Mouse (Mus musculus): ENCODE results near the gene Kdm2b. TPM values are rescaled to one million over a fixed set of nuclear protein-coding genes. Genes with fewer than 3 reads are reported as not detected.
A peak's percentile ranks its signal among the peaks of the same experiment; 100 is the strongest.

The Kdm2b gene
- total RNA-seq, 2 experiments from 2014 or later = 25.4 to 27.4 TPM

DNA sequence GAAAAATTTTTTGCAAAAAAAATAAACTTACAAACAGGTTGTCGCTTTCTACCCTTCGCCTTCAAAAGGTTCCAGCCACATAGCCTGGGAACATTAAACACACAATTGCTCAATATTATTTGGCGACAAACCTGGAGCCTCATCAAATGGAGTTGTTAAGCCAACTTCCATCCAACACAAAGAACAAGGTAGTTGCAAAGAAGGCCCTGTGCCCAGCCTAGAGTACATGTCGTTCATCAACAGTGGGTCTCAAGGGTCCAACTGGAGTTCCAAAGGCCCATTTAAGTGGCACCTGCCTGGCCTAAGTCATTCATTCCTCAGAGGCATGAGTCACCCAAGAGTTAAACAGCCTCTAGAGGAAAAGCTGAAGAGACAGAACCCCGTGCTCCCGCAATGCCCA is 52.6 kb downstream of the Kdm2b start:
- no peak for TF ChIP-seq CTCF (IDR thresholded peaks at IDR 0.05)
- Histone ChIP-seq H3K4me3 (no peak overlapping the region), H3K27ac (no peak overlapping the region)
- no peak for DNase-seq (ENCODE audit: extremely low spot score in 1 of 2, low spot score in 2 of 2)
- intact Hi-C loops (cut with DNase I) = no loop called here

DNA sequence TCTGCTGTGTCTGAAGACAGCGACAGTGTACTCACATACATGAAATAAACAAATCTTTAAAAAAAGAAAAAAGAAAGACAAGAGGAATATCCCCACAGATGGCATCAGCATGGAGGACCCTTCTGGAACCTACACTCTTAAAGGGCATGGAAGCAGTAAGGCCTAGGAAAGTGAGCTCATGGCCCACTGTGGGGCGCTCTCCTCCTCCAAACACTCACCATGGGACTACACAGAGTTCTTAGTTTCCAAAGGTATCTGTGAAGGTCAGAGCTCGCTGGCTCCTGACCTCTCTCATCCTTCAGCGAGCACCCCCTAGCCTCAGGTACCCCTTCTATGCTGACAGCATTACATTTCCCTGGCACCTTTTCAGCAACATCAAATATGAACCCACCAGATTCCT is 53.8 kb downstream of the Kdm2b start:
- Histone ChIP-seq H3K27ac (no peak overlapping the region), H3K4me3 (no peak overlapping the region)
- no peak; the same call in 1 of the 2 replicates for TF ChIP-seq CTCF (IDR thresholded peaks at IDR 0.05)
- DNase-seq (ENCODE audit: extremely low spot score in 1 of 2, low spot score in 2 of 2) = no peak
- intact Hi-C loops (cut with DNase I) = no loop called here

DNA sequence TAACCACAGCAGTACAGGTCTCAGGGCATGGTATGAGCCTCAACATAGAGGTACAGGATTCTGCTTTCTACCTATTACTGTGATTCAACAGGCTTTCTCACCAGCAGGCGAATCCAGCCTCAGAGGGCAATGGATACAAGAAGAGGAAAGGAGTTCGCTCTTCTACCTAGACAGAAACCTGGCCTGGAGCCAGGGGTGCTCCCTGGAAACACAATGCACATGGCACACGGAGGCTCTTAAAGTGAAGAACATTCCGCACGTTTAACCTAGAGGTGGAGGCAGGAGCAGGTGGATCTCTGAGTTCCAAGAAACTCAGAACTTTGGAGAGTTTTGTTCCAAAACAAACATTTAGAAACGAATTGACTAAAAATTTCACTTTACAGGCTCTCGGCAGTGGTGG is 58.6 kb downstream of the Kdm2b start:
- H3K4me3 ChIP-seq = no peak overlapping the region
- DNase-seq (ENCODE audit: extremely low spot score in 1 of 2, low spot score in 2 of 2) = no peak
- intact Hi-C loops (cut with DNase I) = no loop called here
- no peak for TF ChIP-seq CTCF (IDR thresholded peaks at IDR 0.05)
- no peak overlapping the region for H3K27ac ChIP-seq

DNA sequence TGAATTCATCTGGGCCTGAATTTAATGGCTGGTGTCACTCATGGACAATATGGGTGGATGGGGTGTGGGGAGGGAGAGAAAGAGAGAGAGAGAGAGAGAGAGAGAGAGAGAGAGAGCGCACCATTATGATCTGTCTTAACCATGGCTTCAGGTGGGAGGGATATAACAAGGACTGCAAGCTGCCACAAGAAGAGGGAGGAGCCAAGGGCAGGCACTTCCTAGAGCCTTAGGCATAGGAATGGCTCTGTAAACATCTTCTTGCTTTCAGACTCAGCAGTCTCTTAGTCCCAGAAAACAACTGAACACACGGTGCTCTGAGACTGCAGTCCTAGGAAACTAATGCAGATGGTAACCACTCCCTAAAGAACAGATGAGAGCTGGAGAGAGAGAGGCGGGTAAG is 61.3 kb downstream of the Kdm2b start:
- TF ChIP-seq CTCF (IDR thresholded peaks at IDR 0.05) = no peak
- Histone ChIP-seq H3K27ac (no peak overlapping the region), H3K4me3 (no peak overlapping the region)
- intact Hi-C loops (cut with DNase I) = loop anchor here (10.0 kb wide), 1 partner anchor 247 kb away; no protein-coding TSS in a partner anchor
- DNase-seq (ENCODE audit: extremely low spot score in 1 of 2, low spot score in 2 of 2) = no peak

DNA sequence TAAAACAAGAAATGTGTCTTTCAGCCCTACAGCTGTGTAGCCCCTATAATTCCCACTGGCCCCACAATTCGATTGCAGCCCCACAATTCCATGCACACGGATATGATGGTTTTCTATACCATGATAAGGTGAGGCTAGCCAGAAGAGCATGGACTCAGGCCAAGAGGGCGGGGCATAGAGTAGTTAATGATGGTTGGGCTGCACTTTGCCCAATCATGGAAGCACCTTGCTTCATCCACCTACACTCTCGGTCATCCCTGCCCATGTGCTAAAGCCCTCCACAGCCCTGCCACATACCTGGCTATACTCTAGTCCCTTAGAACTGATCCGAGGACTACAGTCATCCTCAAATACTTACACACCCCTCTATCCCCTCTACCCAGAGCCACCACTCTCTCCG is 61.9 kb downstream of the Kdm2b start:
- intact Hi-C loops (cut with DNase I) = loop anchor here (10.0 kb wide), 1 partner anchor 247 kb away; no protein-coding TSS in a partner anchor
- no peak for DNase-seq (ENCODE audit: extremely low spot score in 1 of 2, low spot score in 2 of 2)
- no peak overlapping the region for H3K27ac ChIP-seq
- no peak overlapping the region for H3K4me3 ChIP-seq
- TF ChIP-seq CTCF (IDR thresholded peaks at IDR 0.05) = no peak

DNA sequence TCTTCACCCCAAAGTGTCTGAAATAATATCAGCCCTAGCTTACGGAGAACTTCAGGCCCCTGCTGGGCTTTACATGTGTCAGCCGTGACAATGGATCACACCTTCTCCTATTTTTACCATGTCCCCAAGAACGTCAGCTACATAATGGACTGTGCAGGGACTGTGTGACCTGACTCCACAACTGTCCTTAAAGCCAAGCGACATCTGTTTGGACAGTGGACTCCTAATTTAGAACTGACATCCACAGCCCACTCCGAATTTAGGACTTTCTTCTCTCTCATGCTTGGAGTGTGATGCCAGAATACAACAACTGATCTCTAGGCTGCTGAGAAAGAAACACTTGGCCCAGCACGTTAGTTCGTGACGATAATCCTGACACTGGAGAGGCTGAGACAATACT is 62.5 kb downstream of the Kdm2b start:
- H3K4me3 ChIP-seq = no peak overlapping the region
- TF ChIP-seq CTCF (IDR thresholded peaks at IDR 0.05) = no peak
- intact Hi-C loops (cut with DNase I) = loop anchor here (10.0 kb wide), 1 partner anchor 248 kb away; no protein-coding TSS in a partner anchor
- DNase-seq (ENCODE audit: extremely low spot score in 1 of 2, low spot score in 2 of 2) = no peak
- no peak overlapping the region for H3K27ac ChIP-seq

DNA sequence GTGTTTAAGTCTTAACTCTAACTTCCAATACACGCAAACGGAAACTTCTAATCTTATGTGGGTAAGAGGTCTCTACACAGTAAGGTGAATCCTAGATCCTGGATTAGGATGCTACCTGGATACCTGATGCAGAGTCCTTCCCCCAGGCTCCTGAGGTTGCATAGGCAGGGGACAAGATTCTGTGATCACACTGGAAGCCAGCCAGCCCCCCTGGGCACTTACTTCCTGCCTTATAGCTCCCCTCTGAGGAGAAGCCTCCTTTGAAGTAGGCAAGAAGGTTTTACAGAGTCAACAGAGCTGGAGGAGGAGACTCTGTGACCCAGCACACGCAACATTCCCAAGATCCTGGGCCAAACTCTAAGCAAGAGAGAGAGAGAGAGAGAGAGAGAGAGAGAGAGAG is 63.3 kb downstream of the Kdm2b start:
- intact Hi-C loops (cut with DNase I) = loop anchor here (10.0 kb wide), 1 partner anchor 248 kb away; no protein-coding TSS in a partner anchor
- no peak overlapping the region for H3K27ac ChIP-seq
- TF ChIP-seq CTCF (IDR thresholded peaks at IDR 0.05) = no peak
- no peak for DNase-seq (ENCODE audit: extremely low spot score in 1 of 2, low spot score in 2 of 2)
- H3K4me3 ChIP-seq = no peak overlapping the region

DNA sequence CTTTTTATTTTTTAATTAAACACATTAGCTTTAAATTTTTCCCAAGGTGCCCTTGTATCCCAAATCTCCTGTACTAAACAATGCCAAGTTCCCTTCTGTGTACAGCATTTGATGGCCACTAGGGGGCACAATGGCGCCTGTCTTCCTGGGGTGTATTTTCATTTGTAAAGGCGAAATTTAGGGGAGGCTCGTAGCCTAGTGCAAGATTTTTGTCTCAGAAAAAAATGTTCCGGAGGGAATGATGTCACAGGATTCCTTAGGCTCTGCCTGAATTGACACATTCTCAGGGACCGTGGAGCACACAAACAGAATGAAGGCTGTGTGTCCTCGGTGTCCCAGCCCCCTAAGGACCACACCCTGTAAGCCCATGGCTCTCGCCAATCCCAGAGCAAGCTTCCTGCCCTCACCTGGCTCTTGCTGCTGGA is 64.1 kb downstream of the Kdm2b start:
- Histone ChIP-seq H3K4me3 (0 out of 2 replicates have a peak overlapping the region, but pooled peaks have one; percentile 18), H3K27ac (peak overlapping the region; percentile 63; the same call in 1 of the 2 replicates)
- peak; percentile 62 to 73 for DNase-seq (ENCODE audit: extremely low spot score in 1 of 2, low spot score in 2 of 2)
- intact Hi-C loops (cut with DNase I) = loop anchor here (2.0 to 10.0 kb wide), 3 partner anchors 89 to 249 kb away; partner anchors contain the start of genes Morn3 and Orai1
- TF ChIP-seq CTCF (IDR thresholded peaks at IDR 0.05) = peak; percentile 95

DNA sequence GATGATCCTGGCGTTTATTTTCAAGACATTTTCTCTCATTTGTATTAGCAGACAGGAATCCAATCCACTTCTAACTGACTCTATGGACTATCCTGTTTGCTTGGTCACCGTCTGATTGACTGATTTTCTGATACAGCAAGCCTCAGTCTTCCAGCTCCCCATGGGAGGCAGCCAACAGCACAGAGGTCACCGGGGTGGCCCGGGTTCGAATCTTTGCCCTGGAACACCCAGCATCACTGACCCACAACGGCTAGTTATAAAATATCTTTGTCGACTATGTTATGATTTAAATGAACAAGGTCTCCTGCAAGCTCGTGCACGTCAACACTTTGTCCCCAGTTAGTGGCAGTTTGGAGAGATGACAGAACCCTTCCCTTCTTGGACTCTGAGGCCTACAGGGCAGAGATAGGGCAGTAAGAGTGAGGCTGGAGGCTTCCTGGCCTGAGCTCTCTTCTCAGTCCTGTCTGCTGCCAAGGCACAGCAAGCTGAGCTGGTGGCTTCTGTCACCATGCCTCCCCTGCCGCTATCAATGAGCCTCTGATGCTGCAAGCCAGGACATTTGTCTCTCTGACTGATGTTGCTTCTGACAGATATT is 65.7 kb downstream of the Kdm2b start:
- H3K4me3 ChIP-seq = no peak overlapping the region
- intact Hi-C loops (cut with DNase I) = loop anchor here (2.0 to 10.0 kb wide), 3 partner anchors 91 to 251 kb away; partner anchors contain the start of genes Morn3 and Orai1
- DNase-seq (ENCODE audit: extremely low spot score in 1 of 2, low spot score in 2 of 2) = no peak
- H3K27ac ChIP-seq = no peak overlapping the region
- TF ChIP-seq CTCF (IDR thresholded peaks at IDR 0.05) = no peak

DNA sequence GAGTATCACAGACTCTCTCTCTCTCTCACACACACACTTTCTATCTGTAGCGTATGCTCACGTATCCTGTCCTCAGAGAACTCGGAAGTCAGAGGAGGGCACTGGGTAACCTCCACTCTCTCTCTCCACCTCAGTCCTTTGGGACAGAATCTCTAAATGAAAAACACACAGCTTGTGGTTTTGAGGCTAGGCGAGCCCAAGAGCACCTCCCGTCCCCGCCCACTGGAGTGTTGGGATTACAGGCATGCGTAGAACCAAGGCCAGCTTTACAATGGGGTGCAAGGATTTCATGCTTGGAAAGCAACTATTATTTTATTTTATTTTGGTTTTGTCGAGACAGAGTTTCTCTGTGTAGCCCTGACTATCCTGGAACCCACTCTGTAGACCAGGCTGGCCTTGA is 67.7 kb downstream of the Kdm2b start:
- intact Hi-C loops (cut with DNase I) = loop anchor here (10.0 kb wide), 1 partner anchor 253 kb away; no protein-coding TSS in a partner anchor
- Histone ChIP-seq H3K4me3 (no peak overlapping the region), H3K27ac (no peak overlapping the region)
- DNase-seq (ENCODE audit: extremely low spot score in 1 of 2, low spot score in 2 of 2) = no peak
- TF ChIP-seq CTCF (IDR thresholded peaks at IDR 0.05) = no peak

DNA sequence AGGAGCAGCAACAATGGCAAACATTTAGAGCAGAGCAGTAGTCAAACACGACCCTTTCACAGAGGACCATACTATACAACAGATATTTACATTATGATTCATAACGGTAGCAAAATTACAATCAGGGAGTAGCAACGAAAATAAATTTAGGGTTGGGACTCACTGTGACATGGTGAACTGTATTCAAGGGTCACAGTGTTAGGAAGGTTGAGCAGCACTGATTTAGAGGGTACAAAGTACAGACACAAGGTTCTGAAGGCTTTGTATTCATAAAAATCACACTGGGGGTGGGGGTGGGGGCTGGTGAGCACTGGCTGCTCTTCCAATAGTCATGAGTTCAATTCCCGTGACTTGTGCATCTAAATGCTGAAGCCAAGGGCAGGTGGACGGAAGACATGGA is 69.1 kb downstream of the Kdm2b start:
- intact Hi-C loops (cut with DNase I) = loop anchor here (10.0 kb wide), 1 partner anchor 254 kb away; no protein-coding TSS in a partner anchor
- no peak overlapping the region for H3K4me3 ChIP-seq
- no peak for TF ChIP-seq CTCF (IDR thresholded peaks at IDR 0.05)
- no peak overlapping the region for H3K27ac ChIP-seq
- no peak for DNase-seq (ENCODE audit: extremely low spot score in 1 of 2, low spot score in 2 of 2)

DNA sequence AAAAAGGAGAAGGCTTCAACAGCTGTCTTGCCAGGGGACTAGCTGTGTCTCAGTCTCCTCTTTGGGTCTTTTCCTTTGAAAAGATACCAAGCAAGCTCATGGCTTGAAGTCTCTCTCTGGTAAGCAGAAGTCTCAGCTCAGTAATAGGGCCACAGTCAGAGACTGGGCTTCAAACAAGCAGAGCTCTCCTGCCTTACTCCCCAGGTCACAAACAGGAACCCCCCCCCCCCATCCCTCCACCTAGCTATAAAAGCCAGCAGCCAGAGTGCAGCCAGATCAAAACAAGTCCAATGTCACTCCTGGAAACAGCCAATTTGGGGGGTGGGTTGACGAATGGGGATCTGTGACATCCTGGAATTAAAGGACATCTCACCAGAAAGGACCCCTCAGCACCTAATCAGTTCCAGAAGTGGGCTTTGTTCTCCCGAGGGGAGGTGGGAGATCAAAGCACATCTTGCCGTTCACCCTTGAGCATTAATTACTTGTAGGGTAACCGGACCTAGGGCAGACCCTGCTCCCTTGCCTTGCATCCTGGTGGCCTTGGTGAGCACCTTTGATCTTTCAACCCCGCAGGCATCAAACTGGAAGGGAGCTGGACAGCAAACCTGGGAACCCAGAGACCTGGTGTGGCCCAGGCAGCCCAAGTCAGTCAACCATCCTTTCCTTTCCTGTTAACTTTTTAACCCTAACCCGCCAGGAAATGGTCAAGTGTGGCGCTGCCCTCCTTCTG is 71.5 kb downstream of the Kdm2b start:
- intact Hi-C loops (cut with DNase I) = no loop called here
- no peak for TF ChIP-seq CTCF (IDR thresholded peaks at IDR 0.05)
- no peak overlapping the region for H3K27ac ChIP-seq
- DNase-seq (ENCODE audit: extremely low spot score in 1 of 2, low spot score in 2 of 2) = no peak
- no peak overlapping the region for H3K4me3 ChIP-seq

Data from left cerebral cortex, adult 2 months (tissue).